Mouse (Mus musculus): ENCODE data around the gene Hspa13.

DNA sequence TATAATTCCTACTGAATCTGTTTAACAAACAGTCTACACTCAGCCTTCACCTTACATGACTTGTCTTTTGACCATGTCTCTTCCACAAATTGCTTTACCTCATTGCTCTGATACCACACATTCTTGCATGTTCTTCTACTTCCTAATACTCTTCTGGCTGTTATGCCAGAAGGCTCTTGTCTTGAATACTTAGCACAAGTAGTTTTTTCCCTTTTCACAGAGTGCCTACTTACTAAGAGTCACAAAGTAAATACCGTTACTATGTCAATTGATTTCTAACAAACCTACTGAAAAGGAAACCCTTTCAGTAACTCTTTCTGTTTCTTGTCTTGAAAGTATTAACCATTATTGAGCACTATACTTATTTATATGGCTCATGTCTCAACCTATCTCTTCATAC is 18.0 kb downstream of the Hspa13 start:
- TF ChIP-seq POLR2A (IDR thresholded peaks at IDR 0.05; ENCODE audit: borderline replicate concordance, extremely low read depth, low read depth, low read length) (no peak), CTCF (IDR thresholded peaks at IDR 0.05; ENCODE audit: insufficient read depth, low read length) (no peak)
